Mouse (Mus musculus) C2C12 (cell line): ENCODE results near the gene Kcnj2.

Experiments
- CTCF ChIP-seq: IDR thresholded peaks from one replicate; pipeline ENCODE4 v1.5.1; 2011; ENCODE audit not compliant: control insufficient read depth, insufficient read depth, insufficient read length
- FOSL1 ChIP-seq: IDR thresholded peaks from one replicate; pipeline ENCODE4 v1.8.0; 2011; ENCODE audit warnings: mild to moderate bottlenecking, low read length; ENCODE audit not compliant: poor library complexity, insufficient read depth, severe bottlenecking
- MAX ChIP-seq: IDR thresholded peaks from one replicate; pipeline ENCODE4 v1.6.1; 2011; ENCODE audit warnings: mild to moderate bottlenecking, control low read depth
- MYOG ChIP-seq: IDR thresholded peaks from one replicate; pipeline ENCODE4 v1.6.1; 2011; ENCODE audit not compliant: control insufficient read depth, insufficient read length; ENCODE audit errors: extremely low read depth
- USF1 ChIP-seq: IDR thresholded peaks from one replicate; pipeline ENCODE4 v1.6.1; 2011; ENCODE audit warnings: low read depth, mild to moderate bottlenecking, control low read depth, moderate library complexity

DNA sequence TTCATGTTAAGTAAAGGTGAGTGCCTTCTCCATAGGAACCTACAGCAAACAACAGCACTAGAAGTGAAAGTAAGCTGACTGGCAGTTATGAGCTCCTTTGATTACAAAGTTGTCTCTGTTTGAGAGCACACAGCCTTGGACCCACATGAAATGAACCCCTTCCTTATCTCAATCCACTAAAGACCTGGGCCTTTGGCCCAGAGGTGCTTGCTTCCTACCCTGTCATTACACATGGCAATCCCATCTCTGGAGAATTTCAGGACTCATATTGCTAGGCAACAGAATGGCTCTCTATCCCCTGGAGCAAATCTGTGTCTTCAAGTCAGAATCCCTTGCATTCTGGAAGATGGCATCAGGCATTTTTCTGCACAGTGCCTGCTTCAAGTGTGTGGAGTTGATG is 4.5 kb downstream of the Kcnj2 start:
- no peak for TF ChIP-seq CTCF
- no peak for TF ChIP-seq FOSL1
- no peak for TF ChIP-seq MAX
- TF ChIP-seq USF1, result no peak
- no peak for TF ChIP-seq MYOG
